Mouse (Mus musculus): Measurements from ENCODE around the gene Suv39h1.
"Not testable (repeated sequence)": the region's sequence is repeated elsewhere in the genome, so short reads cannot be mapped to it uniquely, and the experiment has no call there.

Suv39h1 gene

DNA sequence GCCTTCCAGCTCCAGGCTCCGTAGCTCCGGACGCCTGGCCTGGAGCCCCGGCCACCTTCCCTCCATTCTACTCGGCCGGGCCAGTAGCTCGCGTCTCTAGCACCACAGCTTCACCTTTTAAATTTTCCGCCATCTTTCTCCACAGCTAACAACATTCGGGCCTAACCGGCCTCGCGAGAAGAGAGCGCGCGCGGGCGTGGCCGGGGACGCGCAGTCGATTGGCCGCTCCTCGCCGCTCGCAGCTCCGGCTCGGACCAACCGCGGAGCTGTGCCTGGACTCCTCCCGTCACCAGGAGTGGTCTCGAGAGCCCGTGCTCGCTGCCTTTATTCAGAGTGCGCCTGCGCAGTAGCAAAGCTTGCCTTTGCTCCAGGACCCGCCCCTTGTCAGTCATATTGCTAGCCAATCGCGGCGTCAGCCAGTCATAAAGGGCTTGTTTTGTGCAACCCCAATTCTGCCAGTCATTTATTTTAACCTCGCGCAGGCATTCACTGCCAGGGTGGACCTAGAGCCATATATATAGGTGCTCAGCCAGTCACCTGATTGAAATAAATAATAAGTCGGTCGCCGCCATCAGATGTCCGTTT, at the start of gene Suv39h1:
Gene Suv39h1 (minus strand): TSS at position 331 of the 585 bp plus-strand sequence.
- in situ Hi-C loops (cut with MseI, MboI) = loop anchor here in 1 of 2 experiments (10.0 kb wide), 1 partner anchor 60 kb away; the partner anchor contains the start of gene Wdr13

DNA sequence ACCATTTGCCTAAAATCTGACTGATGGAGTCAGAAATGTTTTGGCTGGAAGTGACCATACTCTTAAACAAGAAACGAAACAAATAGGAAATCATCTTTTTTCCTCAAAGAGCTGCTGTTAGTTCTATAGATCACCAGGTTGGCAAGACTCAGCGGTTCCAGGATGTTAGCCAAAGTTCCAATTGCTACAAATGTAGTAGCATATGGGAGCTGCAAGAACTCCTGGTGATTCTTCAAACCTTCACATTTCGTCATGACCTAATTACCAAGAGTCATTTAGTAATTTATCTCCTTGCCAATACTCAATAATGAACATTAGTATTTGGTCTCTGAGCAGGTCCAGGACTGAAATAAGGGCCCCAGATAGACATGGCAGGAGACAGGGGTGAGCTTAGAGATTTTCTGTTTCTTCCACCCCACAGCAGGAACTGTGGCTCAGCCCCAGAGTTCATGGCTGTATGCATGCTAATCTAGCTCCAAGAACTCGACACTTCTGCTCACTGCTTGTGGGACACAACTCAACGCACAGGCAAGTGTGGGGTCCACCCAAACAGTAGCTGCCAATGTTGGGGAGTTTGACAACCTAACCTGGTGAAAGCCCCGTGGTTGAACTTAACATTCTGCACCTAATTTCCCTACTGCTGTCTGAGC, 49.4 kb upstream of the Suv39h1 start:
- in situ Hi-C loops (cut with MseI, MboI) = loop anchor here in 1 of 2 experiments (25.0 kb wide), 1 partner anchor 212 kb away; the partner anchor contains the start of genes Gm10490, Gm10491 and Pcsk1n

DNA sequence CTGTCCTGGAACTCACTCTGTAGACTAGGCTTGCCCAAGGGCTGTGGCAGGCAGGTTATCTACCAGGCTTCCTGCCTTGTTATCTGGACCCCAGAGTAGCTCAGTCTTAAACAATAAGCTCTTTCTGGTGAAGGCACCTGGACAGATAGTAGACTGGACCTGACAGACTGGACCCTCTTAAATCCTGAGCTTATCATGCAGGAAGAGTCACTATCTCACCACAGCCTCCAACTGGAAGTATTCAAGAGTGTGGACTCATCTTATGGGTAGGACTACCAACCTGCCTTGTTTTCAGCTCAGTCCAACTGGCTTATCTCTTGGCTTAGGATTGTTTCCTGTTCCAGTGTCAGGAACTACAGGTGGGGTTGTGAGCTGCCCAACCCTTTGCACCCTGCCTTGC, 42.7 kb upstream of the Suv39h1 start:
- in situ Hi-C loops (cut with MseI, MboI) = loop anchor here (10.0 to 25.0 kb wide), 3 partner anchors 92 to 205 kb away; partner anchors contain the start of genes Pcsk1n (in 2 of the 2), Gm10490 (in 1 of the 2) and Gm10491 (in 1 of the 2)

DNA sequence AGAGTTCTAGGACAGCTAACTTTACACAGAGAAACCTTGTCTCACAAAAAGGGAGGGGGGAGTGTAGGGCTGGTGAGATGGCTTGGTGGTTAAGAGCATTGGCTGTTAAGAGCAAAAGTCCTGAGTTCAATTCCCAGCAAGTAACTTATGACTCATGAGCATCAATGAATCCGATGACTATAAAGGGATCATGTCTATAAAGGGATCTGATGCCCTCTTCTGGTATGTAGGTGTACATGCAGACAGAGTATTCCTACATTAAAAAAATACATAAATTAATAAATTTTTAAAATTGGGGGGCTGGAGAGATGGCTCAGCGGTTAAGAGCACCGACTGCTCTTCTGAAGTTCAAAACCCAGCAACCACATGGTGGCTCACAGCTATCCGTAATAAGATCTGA, 40.7 kb upstream of the Suv39h1 start:
- in situ Hi-C loops (cut with MseI, MboI) = loop anchor here (10.0 to 25.0 kb wide), 3 partner anchors 90 to 203 kb away; partner anchors contain the start of genes Pcsk1n (in 2 of the 2), Gm10490 (in 1 of the 2) and Gm10491 (in 1 of the 2)

DNA sequence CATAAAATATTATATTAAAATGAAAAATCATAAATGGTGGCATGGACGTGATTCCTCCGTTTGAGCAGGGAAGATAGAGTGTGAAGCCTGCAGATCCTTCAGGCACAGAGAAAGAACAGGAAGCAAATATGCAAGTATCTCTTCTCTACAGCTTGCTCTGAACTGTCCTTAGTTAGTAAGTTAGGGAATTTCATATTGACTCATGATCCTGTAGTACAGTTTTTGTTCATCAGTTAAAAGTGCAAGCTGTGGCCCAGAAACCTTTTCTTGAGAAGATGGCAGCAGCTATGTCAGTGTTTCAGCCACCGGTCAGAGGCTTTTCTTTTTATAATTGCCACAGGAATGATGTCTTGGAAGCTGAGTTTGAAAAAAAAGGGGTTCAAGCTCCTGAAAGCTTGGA, 30.5 kb upstream of the Suv39h1 start:
- in situ Hi-C loops (cut with MseI, MboI) = loop anchor here in 1 of 2 experiments (25.0 kb wide), 1 partner anchor 193 kb away; the partner anchor contains the start of genes Gm10490, Gm10491 and Pcsk1n

DNA sequence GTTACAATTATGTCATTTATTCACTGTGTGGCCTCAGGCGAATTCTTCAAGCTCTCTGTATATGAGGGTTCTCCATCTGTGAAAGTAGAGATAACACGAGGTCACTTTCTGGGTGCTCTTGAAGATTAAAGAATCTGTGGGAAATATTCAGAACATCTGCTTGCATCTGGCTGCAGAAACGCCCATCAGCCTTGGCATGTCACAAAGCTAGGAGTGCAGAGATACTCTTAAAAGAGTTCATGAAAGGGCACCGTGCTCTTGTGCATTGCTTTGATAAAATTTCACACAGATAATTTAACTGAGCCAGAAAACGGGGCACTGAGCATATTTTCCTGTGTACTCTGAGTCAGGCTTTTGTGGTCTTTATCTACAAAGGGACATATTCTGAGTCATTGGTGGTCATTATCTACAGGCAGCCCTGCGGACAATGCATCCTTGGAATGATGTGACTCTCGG, 27.7 kb upstream of the Suv39h1 start:
- in situ Hi-C loops (cut with MseI, MboI) = loop anchor here in 1 of 2 experiments (25.0 kb wide), 1 partner anchor 190 kb away; the partner anchor contains the start of genes Gm10490, Gm10491 and Pcsk1n

DNA sequence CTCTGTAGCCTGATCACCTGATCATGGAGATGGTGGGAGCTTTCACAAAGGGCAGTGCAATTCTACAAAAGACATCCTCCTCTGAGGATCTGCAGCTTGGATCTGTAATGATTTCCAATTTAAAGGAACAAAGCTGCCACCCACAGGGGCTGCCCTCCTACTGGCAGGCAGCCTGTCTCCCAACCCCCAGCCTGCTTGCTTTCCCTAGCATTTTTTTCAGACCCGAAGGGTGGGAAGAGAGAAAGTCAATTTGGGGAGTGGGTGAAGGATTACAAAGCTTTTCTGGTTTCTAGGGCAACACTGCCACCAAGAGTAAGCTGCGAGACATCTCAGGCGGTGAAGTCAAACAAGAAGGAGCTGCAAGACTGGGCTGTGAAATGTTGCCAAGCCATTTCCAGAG, 26.5 kb upstream of the Suv39h1 start:
- in situ Hi-C loops (cut with MseI, MboI) = loop anchor here in 1 of 2 experiments (25.0 kb wide), 1 partner anchor 189 kb away; the partner anchor contains the start of genes Gm10490, Gm10491 and Pcsk1n

DNA sequence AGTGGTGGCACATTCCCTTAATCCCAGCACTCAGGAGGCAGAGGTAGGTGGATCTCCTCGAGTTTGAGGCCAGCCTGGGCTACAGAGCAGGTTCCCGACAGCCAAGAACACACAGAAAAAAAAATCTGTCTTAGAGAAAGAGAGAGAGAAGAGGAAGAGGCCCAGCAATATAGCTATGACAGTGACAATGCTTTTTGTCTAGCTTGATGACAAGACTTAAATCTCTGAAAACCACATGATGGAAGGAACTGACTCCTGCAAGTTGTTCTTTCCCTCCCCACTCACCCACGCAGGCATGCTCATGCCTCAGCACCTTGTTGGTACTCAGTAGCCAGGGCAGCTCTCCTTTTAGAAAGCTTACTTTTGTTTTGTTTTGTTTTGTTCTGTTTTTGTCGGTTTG, 24.9 kb upstream of the Suv39h1 start:
- in situ Hi-C loops (cut with MseI, MboI) = no loop called here

DNA sequence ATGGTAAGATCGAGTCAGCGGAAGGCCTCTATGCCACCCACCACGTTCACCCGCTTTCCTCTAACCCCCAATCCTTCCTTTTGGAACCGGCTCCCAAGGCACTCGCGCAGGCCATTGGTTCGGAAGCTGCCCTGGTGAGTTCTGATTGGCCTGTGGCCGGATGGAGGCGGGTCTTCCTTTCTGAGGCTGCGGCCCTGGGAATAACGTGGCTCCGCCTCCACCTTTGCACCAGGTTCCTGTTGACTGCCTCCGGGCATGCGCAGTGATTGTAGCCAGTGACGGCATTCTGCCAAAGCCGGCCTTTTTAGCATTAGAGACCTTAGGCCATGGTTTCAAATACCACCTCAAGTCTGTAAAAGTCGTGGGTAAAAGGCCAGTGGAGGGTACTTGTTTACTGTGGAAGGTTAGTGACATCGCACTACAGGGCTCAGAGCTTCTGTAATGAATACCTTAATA, 22.3 kb upstream of the Suv39h1 start:
- in situ Hi-C loops (cut with MseI, MboI) = no loop called here

DNA sequence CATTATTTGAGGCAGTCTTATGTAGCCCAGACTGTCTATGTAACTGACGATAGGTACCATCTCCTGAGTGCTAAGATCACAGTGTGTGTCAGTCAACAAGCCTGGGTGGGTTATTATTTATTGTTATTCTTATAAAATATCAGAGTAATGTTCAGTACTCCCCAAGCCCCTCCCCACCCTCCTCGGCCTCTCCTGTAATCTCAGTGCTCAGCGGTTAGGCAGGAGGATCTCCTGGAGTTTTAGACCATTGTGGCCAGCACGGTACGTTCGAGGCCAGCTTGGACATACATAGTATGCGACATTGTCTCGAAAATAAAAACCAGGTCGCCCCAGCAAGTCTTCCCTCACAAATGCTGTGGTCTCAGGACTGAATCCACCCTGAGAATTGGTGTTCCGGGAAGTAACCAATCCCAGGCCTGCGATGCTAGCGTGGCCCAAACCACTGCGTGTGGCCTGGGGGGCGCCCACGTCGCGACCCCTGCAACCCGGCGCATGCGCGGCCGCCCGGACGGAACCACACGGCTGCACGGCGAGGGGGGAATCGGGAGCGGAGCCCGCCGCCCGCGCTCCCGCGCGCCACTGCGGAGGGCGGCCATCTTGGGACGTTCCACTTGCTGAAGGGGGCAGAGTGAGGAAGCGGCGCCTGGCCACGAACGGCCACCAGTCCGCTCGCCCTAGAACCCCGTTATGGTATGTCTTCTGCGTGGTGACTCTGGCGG, 21.7 kb upstream of the Suv39h1 start:
- in situ Hi-C loops (cut with MseI, MboI) = not testable (repeated sequence)

DNA sequence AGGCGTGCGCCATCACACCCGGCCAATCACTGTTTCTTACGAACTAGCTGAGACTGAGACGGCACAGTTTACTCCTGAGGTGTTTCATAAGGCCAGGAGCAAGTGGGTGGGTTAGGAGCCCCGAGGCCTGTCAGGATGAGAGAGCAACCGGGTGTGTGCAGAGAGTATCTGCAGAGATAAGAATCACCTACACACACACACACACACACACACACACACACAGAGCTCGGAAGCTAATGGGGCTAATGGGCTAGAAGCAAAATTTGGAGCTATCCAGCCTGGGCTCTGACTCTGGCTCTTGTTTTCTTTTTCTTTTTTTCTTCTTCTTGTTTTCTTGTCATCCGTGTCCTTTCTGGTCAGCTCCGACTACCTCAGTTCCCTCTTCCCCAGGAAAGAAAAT, 21.0 kb upstream of the Suv39h1 start:
- in situ Hi-C loops (cut with MseI, MboI) = no loop called here

DNA sequence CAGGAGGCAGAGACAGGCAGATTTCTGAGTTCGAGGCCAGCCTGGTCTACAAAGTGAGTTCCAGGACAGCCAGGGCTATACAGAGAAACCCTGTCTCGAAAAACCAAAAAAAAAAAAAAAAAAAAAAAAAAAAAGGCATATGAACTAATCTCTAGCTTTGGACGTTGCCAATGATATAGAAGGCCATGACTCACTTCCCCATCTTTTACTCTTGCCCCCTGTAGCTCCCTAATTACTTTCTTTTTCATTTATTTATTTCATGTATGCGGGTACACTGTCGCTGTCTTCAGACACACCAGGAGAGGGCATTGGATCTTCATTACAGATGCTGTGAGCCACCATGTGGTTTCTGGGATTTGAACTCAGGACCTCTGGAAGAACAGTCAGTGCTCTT, 16.4 kb upstream of the Suv39h1 start:
- in situ Hi-C loops (cut with MseI, MboI) = not testable (repeated sequence)

DNA sequence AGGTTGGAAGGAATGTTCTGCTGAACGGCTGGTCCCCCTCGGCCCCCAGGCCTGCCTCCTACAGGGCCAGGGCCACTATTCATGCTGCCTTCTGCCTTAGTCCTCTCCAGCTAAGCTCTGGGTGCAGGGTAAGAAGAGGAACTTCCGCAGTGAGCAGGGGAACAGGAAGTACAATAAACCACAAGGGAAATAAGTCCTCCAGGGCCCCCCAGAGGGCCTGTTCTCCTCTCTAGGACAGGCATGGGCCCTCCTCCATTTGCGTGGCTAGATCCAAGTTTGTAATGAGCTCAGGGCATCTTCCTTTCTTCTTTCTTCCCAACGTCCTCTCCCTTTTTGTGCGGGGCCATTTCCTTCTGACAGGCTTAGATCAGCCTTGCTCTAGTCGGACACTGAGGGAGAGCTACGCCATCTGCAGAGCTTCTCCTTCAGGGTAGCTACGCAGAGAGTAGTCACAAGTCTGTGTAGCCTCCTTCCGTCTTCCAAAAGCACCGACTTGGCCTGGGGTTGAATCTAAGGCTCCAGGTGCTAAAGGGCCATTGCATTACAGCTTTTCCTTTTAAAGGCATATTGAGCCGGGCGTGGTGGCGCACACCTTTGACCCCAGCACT, 15.9 kb upstream of the Suv39h1 start, which contains the start of gene Was:
Gene Was (minus strand): TSS at position 153 of the 608 bp plus-strand sequence.
- in situ Hi-C loops (cut with MseI, MboI) = no loop called here

DNA sequence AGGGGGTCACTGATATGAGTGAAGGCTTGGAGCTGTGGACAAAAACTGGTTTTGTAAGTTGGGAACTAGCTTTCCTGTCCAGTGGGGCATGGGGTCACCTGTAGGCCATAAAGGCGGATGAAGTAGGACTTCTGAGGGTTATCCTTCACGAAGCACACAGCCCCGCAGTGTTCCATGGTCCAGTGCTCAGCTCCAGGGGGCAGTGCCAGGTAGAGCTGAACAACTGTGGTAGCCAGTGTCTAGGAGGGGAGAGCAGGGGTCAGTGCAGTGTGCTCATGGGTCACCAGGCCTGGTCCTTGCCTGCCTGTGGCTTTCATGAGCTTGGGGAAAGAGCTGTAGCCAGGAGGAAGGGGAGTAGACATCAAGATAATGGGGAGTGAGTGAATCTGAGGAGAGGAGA, 15.2 kb upstream of the Suv39h1 start:
- in situ Hi-C loops (cut with MseI, MboI) = no loop called here

DNA sequence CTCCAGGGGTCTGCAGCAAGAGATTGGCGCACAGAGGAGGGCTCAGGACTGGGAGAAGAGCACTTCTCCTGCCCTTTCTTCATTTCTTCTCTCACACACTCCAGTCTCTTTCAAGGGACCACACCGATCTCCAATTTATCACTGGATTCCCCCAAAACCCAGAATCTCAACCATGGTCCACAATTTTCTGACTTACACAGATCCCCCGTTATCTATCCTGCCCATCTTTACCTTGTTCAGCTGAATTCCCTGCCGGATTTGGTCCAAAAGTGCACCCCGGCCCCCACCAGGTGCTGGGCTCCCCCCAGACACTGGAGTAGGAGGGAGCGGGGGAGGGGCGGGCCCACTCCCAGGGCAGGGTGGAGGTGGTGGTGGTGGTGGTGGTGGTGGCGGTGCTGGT, 11.1 kb upstream of the Suv39h1 start:
- in situ Hi-C loops (cut with MseI, MboI) = no loop called here

DNA sequence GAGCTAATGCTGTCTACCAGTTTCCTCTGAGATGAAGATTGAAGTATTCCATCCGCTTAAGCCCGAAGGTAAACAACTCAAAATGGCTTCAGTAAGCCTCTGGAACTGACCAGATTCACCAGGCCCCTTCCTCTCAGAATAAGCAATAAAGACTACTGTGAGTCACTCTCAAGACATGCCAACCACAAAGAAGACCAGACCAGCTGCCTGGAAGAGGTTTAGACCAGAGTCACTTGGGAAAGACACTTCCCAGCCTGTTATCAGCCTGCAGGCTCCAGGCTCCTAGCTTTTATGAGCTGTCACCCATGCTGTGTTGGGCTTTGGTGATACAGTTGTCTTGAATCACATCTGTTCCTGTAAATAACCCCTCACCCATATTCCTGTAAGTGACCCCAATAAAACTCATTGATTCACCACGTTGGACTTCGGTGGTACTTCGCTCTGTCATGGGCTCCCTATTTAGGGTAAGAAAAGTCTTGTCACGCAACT, 10.3 kb upstream of the Suv39h1 start:
- in situ Hi-C loops (cut with MseI, MboI) = no loop called here

DNA sequence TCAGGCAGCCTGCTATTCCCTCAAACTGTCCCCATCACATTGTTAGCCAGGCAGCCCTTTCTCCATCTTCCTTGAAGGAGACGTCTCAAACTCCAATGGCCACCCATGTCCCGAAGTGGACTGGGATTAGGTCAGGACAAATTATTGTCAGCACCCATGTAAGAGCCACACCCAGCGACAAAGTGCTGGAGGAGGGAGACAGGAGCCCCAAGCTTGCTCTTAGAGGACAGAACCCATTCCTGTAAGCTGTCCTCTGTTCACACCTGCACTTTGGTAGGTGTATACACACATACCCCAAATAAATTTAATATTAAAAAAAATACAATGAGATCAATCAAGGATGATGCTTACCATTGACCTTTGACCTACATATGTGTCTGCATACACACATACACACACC, 544 bp upstream of the Suv39h1 start:
- in situ Hi-C loops (cut with MseI, MboI) = loop anchor here in 1 of 2 experiments (10.0 kb wide), 1 partner anchor 60 kb away; the partner anchor contains the start of gene Wdr13

DNA sequence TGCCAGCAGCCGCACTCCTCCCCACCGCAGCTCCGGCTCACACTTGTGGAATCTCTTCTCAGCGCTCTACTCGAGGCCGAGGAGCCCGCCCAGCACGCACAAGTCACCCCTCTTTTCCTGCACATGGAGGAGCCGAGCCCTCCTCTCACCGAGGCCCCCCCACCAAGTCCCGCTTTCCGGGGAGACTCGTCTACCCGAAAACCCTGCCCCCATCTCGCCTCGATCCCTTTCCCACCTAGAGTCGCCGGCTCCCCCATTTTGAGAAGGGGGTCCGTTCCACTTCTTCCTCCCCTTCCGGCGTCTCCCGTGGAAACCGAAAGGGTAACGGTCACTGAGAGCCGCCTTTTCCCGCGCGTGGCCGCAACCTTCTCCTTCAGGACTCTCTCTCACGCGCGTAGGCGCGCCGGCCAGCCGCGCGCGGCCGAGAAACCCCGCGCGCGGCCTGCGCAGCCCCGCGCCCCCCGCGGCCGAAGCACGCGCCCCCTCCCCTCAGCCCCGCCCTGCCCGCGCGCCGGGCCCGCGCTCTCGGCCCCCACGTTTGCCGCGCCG, 605 bp downstream of the Suv39h1 start:
- in situ Hi-C loops (cut with MseI, MboI) = loop anchor here in 1 of 2 experiments (10.0 kb wide), 1 partner anchor 61 kb away; the partner anchor contains the start of gene Wdr13

DNA sequence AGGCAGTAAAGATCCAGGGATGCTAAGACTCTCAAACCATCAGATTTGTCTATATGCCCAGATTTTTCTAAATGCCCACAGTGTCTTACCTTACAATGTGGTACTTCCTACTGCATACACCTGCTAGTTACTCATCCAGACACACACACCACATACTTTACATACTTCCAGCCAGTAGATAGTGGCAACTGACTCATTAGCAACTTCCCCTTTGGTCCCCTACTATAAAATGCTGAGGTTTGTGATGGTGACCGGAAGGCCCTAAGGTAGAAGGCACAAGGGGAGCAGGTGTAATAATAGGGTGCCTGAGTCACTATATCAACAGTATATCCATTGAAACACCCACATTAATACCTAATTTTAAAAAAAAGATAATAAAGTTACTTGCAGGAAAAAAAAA, 5.4 kb downstream of the Suv39h1 start:
- in situ Hi-C loops (cut with MseI, MboI) = no loop called here

DNA sequence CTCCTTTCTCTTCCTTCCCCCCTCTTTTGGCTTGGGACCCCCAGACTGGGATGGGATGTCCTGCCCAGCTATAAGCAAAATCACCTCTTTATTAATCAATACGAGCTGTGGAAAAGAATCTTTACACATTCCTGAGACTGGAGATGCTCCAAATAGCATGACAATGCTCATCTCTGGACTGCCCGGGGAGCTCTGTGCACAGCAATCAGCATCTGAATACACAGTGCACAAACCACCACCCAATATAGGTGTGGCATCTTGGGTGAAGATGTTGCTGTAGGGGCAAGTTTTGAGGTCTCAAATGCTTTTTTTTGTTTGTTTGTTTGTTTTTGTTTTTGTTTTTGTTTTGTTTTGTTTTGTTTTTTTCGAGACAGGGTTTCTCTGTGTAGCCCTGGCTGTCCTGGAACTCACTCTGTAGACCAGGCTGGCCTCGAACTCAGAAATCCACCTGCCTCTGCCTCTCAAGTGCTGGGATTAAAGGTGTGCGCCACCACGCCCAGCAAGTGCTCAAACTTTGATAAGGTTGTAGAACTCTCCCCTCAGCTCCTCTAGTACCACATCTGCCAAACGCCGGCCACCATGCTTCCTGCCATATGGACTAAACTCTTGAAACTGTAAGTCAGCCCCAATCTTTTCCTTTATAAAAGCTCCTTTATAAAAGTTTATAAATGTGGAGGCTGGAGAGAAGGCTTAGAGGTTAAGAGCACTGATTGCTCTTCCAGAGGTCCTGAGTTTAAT, 23.3 kb downstream of the Suv39h1 start:
- in situ Hi-C loops (cut with MseI, MboI) = not testable (repeated sequence)
